Comparison of ENCODE assay signal across 16 mouse cellular contexts in the genomic region with DNA sequence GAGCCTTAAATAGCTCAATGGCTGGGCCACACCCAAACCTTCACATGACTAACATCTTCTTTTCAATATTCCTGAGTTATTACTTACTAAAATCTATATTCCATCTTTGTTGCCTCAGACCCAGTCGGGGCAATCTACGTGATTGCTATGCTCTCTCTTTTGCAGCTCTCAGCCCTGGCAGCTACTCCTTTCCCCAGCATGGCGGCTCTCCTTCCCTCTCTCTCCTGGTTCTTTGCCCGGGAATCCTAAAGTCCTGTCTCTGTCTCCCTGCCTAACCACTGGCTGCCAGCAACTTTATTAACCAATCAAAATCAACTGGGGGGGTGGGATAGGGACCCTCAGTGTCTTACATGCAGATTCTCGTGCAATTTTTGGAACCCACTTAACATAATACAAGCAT.
"Had no signal": no experiment of that assay in that cellular context is flagged by ENCODE, and none has a peak within 500 bp of the region (broad histone marks: within the 10 kb centered on the region; RNA-seq: fewer than 3 reads in every experiment).

No protein-coding gene starts in this region.

- DNase-seq: heart, postnatal 10 days; heart, postnatal 14 days; heart, postnatal 36 days; heart, postnatal 4 days; kidney, adult 11 months; kidney, adult 18-20 months; kidney, adult 2 months; kidney, adult 8-10 months; kidney, adult 9 months; kidney, postnatal 10 days; kidney, postnatal 14 days; kidney, postnatal 25 days; kidney, postnatal 36 days; kidney, postnatal 4 days; layer of hippocampus, adult 9-11 months; layer of hippocampus, postnatal 36 days had no signal
